Mouse (Mus musculus) regulatory T cell (primary cell): ENCODE measurements at regions not wholly inside any gene's neighbourhood (a gene's known extent, or its start where the extent isn't known, plus 50 kb on each side); places are given as distances from the start of the nearest gene placed in this dataset.

Source experiments
- in situ Hi-C: fragments of 300-600 bp; cut with MboI, MseI; formaldehyde crosslinking; loops from one replicate; pipeline ENCODE4 v1.15.1; 2025; ENCODE audit warnings: high pct_unique_total_duplicates

- in situ Hi-C loops: no loop called here
Measured at GRCm38 (mm10) chr4:154782291-154782690, 55.0 kb upstream of the Ttc34 start.

GRCm38 (mm10) chr4:154785282-154785987 is 51.8 kb upstream of the Ttc34 start:
- in situ Hi-C loops: no loop called here

GRCm38 (mm10) chr4:154787190-154787589 is 50.1 kb upstream of the Ttc34 start:
- in situ Hi-C loops: no loop called here
